31 mouse cellular contexts compared by ENCODE assay signal in the genomic region with DNA sequence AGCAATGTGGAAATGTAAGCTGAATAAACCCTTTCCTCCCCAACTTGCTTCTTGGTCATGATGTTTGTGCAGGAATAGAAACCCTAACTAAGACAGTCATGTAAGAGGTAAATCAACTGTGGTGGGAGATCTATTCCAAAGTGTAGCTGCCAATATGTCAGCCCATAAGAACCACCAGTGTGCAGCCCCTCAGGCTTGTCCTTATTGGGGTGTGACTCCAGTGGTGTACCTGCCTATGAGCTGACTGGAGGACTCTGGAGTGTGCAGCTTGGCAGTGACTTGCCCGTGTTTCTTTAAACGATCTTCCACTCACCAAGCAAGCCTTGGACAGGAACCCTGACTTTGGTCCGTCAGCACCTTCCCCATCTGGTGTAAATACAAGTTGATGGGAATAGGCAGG.
DNase-seq lines count a peak whose midpoint lies in the region; ATAC-seq and TF ChIP-seq lines count a peak whose summit lies in the region.
"Had no signal": no experiment of that assay in that cellular context is flagged by ENCODE, and none has a peak within 500 bp of the region (broad histone marks: within the 10 kb centered on the region; RNA-seq: fewer than 3 reads in every experiment).

No protein-coding gene starts in this region.

- WGBS in kidney, postnatal 0 days, result 59% methylated on average over 3 of the region's 3 CpGs
- WGBS in liver, embryonic 12.5 days (ENCODE audit: insufficient replicate concordance), result 54% methylated on average over 3 of the region's 3 CpGs
- WGBS in hindbrain, embryonic 10.5 days, result 88% methylated on average over 3 of the region's 3 CpGs

- no peak overlapping the region for H3K9ac ChIP-seq in kidney, postnatal 0 days (ENCODE audit: low read depth, low read length)
- H3K9ac ChIP-seq in liver, embryonic 12.5 days, result peak overlapping the region; percentile 46
- H3K9ac ChIP-seq: forebrain, embryonic 13.5 days; heart, embryonic 15.5 days; hindbrain, embryonic 14.5 days; limb, embryonic 13.5 days; lung, embryonic 15.5 days; neural tube, embryonic 13.5 days had no signal

- TF ChIP-seq CTCF in kidney, postnatal 0 days (IDR thresholded peaks at IDR 0.05; ENCODE audit: low read depth), result no peak

- 0 out of 2 replicates have a peak, but pooled peaks cover 5% of the 10 kb centered on the region for H3K4me1 ChIP-seq in kidney, postnatal 0 days (replicated peaks; ENCODE audit: insufficient read depth, low read length)
- H3K4me1 ChIP-seq in liver, embryonic 12.5 days, result peaks cover 50% of the 10 kb centered on the region
- no peaks in the 10 kb centered on the region for H3K4me1 ChIP-seq in hindbrain, embryonic 10.5 days (replicated peaks)

- no peak for ATAC-seq in kidney, postnatal 0 days (replicated peaks; ENCODE audit: low FRiP score, low read depth)
- 0 out of 2 replicates have a peak, but pooled peaks have one; percentile 13 for ATAC-seq in liver, embryonic 12.5 days
- ATAC-seq in megakaryocyte-erythroid progenitor cell, adult 5-6 weeks (replicated peaks; ENCODE audit: low FRiP score, low TSS enrichment, poor library complexity, severe bottlenecking), result 0 out of 2 replicates have a peak, but pooled peaks have one; percentile 12
- ATAC-seq: activated CD4-positive, CD25-positive, alpha-beta regulatory T cell, adult 4 months; forebrain, embryonic 13.5 days; inflammation-experienced regulatory T-cells, adult 6 months; midbrain, embryonic 16.5 days had no signal

- no peak overlapping the region for H3K4me2 ChIP-seq in kidney, postnatal 0 days (ENCODE audit: low read length)
- peak overlapping the region; percentile 52 for H3K4me2 ChIP-seq in liver, embryonic 12.5 days
- H3K4me2 ChIP-seq: forebrain, embryonic 13.5 days; heart, embryonic 15.5 days; hindbrain, embryonic 14.5 days; limb, embryonic 13.5 days; lung, embryonic 15.5 days; neural tube, embryonic 13.5 days had no signal

- H3K27me3 ChIP-seq in kidney, postnatal 0 days (ENCODE audit: insufficient read depth, low read length), result no peaks in the 10 kb centered on the region
- H3K27me3 ChIP-seq in liver, embryonic 12.5 days (replicated peaks), result no peaks in the 10 kb centered on the region
- H3K27me3 ChIP-seq in hindbrain, embryonic 10.5 days (ENCODE audit: insufficient read depth, poor library complexity, severe bottlenecking), result no peaks in the 10 kb centered on the region
- H3K27me3 ChIP-seq: forebrain, embryonic 13.5 days; heart, embryonic 15.5 days; limb, embryonic 13.5 days; lung, embryonic 15.5 days; neural tube, embryonic 13.5 days had no signal

- no peaks in the 10 kb centered on the region for H3K9me3 ChIP-seq in kidney, postnatal 0 days (replicated peaks; ENCODE audit: low read length)
- peaks cover 7% of the 10 kb centered on the region; the same call in 1 of the 2 replicates for H3K9me3 ChIP-seq in liver, embryonic 12.5 days (replicated peaks)
- H3K9me3 ChIP-seq in hindbrain, embryonic 10.5 days, result peaks cover 5% of the 10 kb centered on the region; the same call in 1 of the 2 replicates
- H3K9me3 ChIP-seq: heart, embryonic 15.5 days; lung, embryonic 15.5 days had no signal

- H3K27ac ChIP-seq in kidney, postnatal 0 days, result no peak overlapping the region
- peak overlapping the region; percentile 92 for H3K27ac ChIP-seq in liver, embryonic 12.5 days
- no peak overlapping the region for H3K27ac ChIP-seq in hindbrain, embryonic 10.5 days
- H3K27ac ChIP-seq: forebrain, embryonic 13.5 days; gastrocnemius, adult 2 months; heart, embryonic 15.5 days; hindbrain, embryonic 14.5 days; limb, embryonic 13.5 days; lung, embryonic 15.5 days; neural tube, embryonic 13.5 days had no signal

- H3K4me3 ChIP-seq in kidney, postnatal 0 days (replicated peaks; ENCODE audit: low read depth, low read length), result no peak overlapping the region
- no peak overlapping the region for H3K4me3 ChIP-seq in liver, embryonic 12.5 days
- no peak overlapping the region for H3K4me3 ChIP-seq in hindbrain, embryonic 10.5 days
- H3K4me3 ChIP-seq: forebrain, embryonic 13.5 days; gastrocnemius, adult 2 months; heart, embryonic 15.5 days; limb, embryonic 13.5 days; lung, embryonic 15.5 days; myocyte; neural tube, embryonic 13.5 days had no signal

- peak; percentile 33 for DNase-seq in kidney, postnatal 0 days (ENCODE audit: low spot score)
- DNase-seq in kidney, adult 18-20 months, result no peak
- peak; percentile 37 for DNase-seq in c-Kit-positive CD71-positive TER-119-positive erythroid progenitor cells, embryonic 14.5 days (ENCODE audit: low spot score)
- DNase-seq in adrenal gland, adult 2 months, result no peak
- no peak for DNase-seq in hindbrain, embryonic 10.5 days (ENCODE audit: low spot score)
- DNase-seq in thymus, adult 18-20 months, result no peak
- DNase-seq: adrenal gland, postnatal 14 days; cerebellum, adult 11 months; cerebellum, postnatal 10 days; gastrocnemius, adult 2 months; heart, postnatal 36 days; kidney, postnatal 10 days; layer of hippocampus, postnatal 36 days; lung, postnatal 36 days; retina, postnatal 1 day; right cerebral cortex, postnatal 25 days; spleen, adult 18-20 months; thymus, adult 2 months; thymus, postnatal 4 days had no signal

- H3K36me3 ChIP-seq in kidney, postnatal 0 days (ENCODE audit: insufficient read depth, low read length), result no peaks in the 10 kb centered on the region
- H3K36me3 ChIP-seq in liver, embryonic 12.5 days, result peaks cover 6% of the 10 kb centered on the region; the same call in 1 of the 2 replicates
- no peaks in the 10 kb centered on the region for H3K36me3 ChIP-seq in hindbrain, embryonic 10.5 days
- H3K36me3 ChIP-seq: heart, embryonic 15.5 days; limb, embryonic 13.5 days; lung, embryonic 15.5 days; neural tube, embryonic 13.5 days had no signal

Comparison
In these comparisons a context has a peak if more than half of its experiments do, and no peak if none do; other contexts are left out.
1. DNase-seq: peak in kidney, postnatal 0 days (single experiment) and c-Kit-positive CD71-positive TER-119-positive erythroid progenitor cells, embryonic 14.5 days (single experiment); none in kidney, adult 18-20 months (single experiment), adrenal gland, adult 2 months (single experiment), hindbrain, embryonic 10.5 days (single experiment) and thymus, adult 18-20 months (0 of 2).